Mouse (Mus musculus) hindbrain, postnatal 0 days (tissue): Measurements from ENCODE around the gene Fgf11. TPM values are rescaled to one million over a fixed set of nuclear protein-coding genes. Genes with fewer than 3 reads are reported as not detected.

Source experiments
- ATAC-seq: fragments of 200-750 bp; cut with Nextera tagmentation; 2 replicates; pipeline ENCODE4 v1.8.0; 2017; ENCODE audit warnings: mild to moderate bottlenecking, moderate TSS enrichment, moderate library complexity
- DNase-seq: peaks from one replicate; pipeline ENCODE4 v3.0.0-alpha.2; 2015; ENCODE audit warnings: low spot score
- H3K27ac ChIP-seq: fragments of 300-500 bp; sonication (generic); 2 replicates; pipeline ENCODE4 v1.5.1; 2014; ENCODE audit warnings: mild to moderate bottlenecking
- H3K27me3 ChIP-seq: fragments of 300-500 bp; sonication (generic); 2 replicates; pipeline ENCODE4 v1.6.1; 2014; ENCODE audit warnings: low read length, mixed read lengths; ENCODE audit not compliant: insufficient read depth
- H3K36me3 ChIP-seq: fragments of 300-500 bp; sonication (generic); 2 replicates; pipeline ENCODE4 v1.6.1; 2014; ENCODE audit warnings: low read length, mixed read lengths; ENCODE audit not compliant: insufficient read depth
- H3K4me1 ChIP-seq: fragments of 300-500 bp; sonication (generic); 2 replicates; pipeline ENCODE4 v1.6.1; 2014; ENCODE audit warnings: antibody characterized with exemption, low read length, mixed read lengths; ENCODE audit not compliant: insufficient read depth
- H3K4me2 ChIP-seq: fragments of 300-500 bp; sonication (generic); 2 replicates; pipeline ENCODE4 v1.6.1; 2014; ENCODE audit warnings: low read depth, mild to moderate bottlenecking, low read length, moderate library complexity, mixed read lengths
- H3K4me3 ChIP-seq: fragments of 300-500 bp; sonication (generic); 2 replicates; pipeline ENCODE4 v1.5.1; 2014; ENCODE audit warnings: low read length
- H3K9ac ChIP-seq: fragments of 300-500 bp; sonication (generic); replicated peaks from 2 replicates; pipeline ENCODE4 v1.6.1; 2014; ENCODE audit warnings: mild to moderate bottlenecking, low read length, moderate library complexity, mixed read lengths
- H3K9me3 ChIP-seq: fragments of 300-500 bp; sonication (generic); 2 replicates; pipeline ENCODE4 v1.6.1; 2016; ENCODE audit warnings: low read length, mixed read lengths
- CTCF ChIP-seq: IDR thresholded peaks from 2 replicates; pipeline ENCODE4 v1.5.1; 2016; ENCODE audit warnings: antibody characterized with exemption, control low read depth, low read depth
- WGBS: fragments of 180-500 bp; shearing (Covaris S2); extraction: QIAGEN DNeasy Blood & Tissue Kit; methylation state at CpG from one replicate; pipeline ENCODE4 v1.1.7; 2014; 5-methylcytosine and 5-hydroxymethylcytosine counted together
- polyA plus RNA-seq: library from polyadenylated mRNA; unstranded; fragments of >200 nt; fragmentation: Nextera tagmentation; extraction: Ambion mirVana; gene quantifications from 2 replicates; pipeline ENCODE4 v1.2.1, GENCODE M21; 2015
- total RNA-seq: library from RNA; depleted of rRNA; stranded (reverse); fragments of >200 nt; gene quantifications from 2 replicates; pipeline ENCODE4 v1.2.3, GENCODE M21; 2014

Fgf11 gene
- total and polyA plus RNA-seq, 2 experiments from 2014 or later = 3.8 to 19.1 TPM

DNA sequence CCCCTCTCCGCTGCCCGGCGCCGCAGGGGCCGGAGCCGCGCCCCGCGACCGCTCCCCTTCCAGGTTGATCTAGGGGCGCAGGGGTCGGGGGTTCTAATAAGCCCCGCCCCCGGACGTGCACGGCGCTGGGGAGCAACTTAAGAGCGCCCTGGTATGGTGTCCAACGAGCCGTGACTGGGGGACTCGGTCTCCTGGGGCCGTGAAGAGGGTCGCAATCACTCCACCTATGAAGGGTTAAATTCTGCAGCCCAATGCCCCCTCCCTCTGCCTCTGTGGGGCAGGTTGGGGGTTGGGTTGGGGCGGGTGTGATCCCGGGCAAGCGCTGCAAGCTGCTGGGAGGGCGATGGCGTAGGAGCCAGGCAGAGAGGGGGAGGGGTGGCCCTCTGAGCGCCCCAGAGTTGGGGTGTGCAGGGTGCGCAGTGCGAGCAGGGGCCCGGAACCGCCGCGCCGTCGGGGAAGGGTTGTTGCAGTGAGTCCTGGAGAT lies 35.5 kb downstream of the Fgf11 start:
- under 1% methylated on average over 36 of the region's 37 CpGs for WGBS
- peaks cover 11% of the 10 kb centered on the region; the same call in 1 of the 2 replicates for H3K4me1 ChIP-seq
- ATAC-seq = peak; percentile 81
- no peaks in the 10 kb centered on the region for H3K36me3 ChIP-seq
- H3K9me3 ChIP-seq = no peaks in the 10 kb centered on the region
- peak overlapping the region; percentile 96 for H3K4me3 ChIP-seq
- no peak for TF ChIP-seq CTCF
- H3K27ac ChIP-seq = peak overlapping the region; percentile 96
- no peaks in the 10 kb centered on the region for H3K27me3 ChIP-seq
- DNase-seq = peak; percentile 76
- H3K4me2 ChIP-seq = peak overlapping the region; percentile 74
- peak overlapping the region; percentile 99 for H3K9ac ChIP-seq

- TF ChIP-seq CTCF = no peak
- H3K9me3 ChIP-seq = no peaks in the 10 kb centered on the region
- H3K4me2 ChIP-seq = peak within 1 kb of the TSS; percentile 74
- peak within 1 kb of the TSS; percentile 96 for H3K4me3 ChIP-seq
- no peaks in the 10 kb centered on the region for H3K27me3 ChIP-seq
- peaks cover 11% of the 10 kb centered on the region; the same call in 1 of the 2 replicates for H3K4me1 ChIP-seq
- no peaks in the 10 kb centered on the region for H3K36me3 ChIP-seq
- peak within 1 kb of the TSS; percentile 96 for H3K27ac ChIP-seq
- DNase-seq = peak; percentile 65
- peak within 1 kb of the TSS; percentile 99 for H3K9ac ChIP-seq
- ATAC-seq = peak; percentile 76
- WGBS = 19% methylated on average over 34 of the region's 55 CpGs
Measured at GRCm38 (mm10) chr11:69765221-69766125, 36.2 kb downstream of the Fgf11 start, which contains the start of gene Zbtb4. Gene Zbtb4 (plus strand): TSS chr11:69765912.

- peak; percentile 45 for TF ChIP-seq CTCF
- no peak overlapping the region for H3K27ac ChIP-seq
- DNase-seq (peak; percentile 32), ATAC-seq (no peak)
- no peaks in the 10 kb centered on the region for H3K36me3 ChIP-seq
- no peak overlapping the region for H3K4me2 ChIP-seq
- H3K9ac ChIP-seq = no peak overlapping the region
- H3K9me3 ChIP-seq = no peaks in the 10 kb centered on the region
- no peaks in the 10 kb centered on the region for H3K27me3 ChIP-seq
- no peak overlapping the region for H3K4me3 ChIP-seq
- H3K4me1 ChIP-seq = peaks cover 22% of the 10 kb centered on the region
- WGBS = 76% methylated on average over 7 of the region's 7 CpGs
Measured at GRCm38 (mm10) chr11:69763551-69763950, 38.1 kb downstream of the Fgf11 start.

GRCm38 (mm10) chr11:69761868-69762267 lies 39.8 kb downstream of the Fgf11 start, which contains the start of gene Slc35g3:
Gene Slc35g3 (minus strand): TSS chr11:69761968.
- no peak for TF ChIP-seq CTCF
- H3K9ac ChIP-seq = no peak within 1 kb of the TSS
- no peak within 1 kb of the TSS for H3K4me2 ChIP-seq
- H3K4me3 ChIP-seq = no peak within 1 kb of the TSS
- ATAC-seq = no peak
- 69% methylated on average over 1 of the region's 1 CpGs for WGBS
- peak within 1 kb of the TSS; percentile 99 for H3K27ac ChIP-seq
- DNase-seq = no peak
- no peaks in the 10 kb centered on the region for H3K36me3 ChIP-seq
- no peaks in the 10 kb centered on the region for H3K27me3 ChIP-seq
- no peaks in the 10 kb centered on the region for H3K9me3 ChIP-seq
- peaks cover 20% of the 10 kb centered on the region for H3K4me1 ChIP-seq

DNA sequence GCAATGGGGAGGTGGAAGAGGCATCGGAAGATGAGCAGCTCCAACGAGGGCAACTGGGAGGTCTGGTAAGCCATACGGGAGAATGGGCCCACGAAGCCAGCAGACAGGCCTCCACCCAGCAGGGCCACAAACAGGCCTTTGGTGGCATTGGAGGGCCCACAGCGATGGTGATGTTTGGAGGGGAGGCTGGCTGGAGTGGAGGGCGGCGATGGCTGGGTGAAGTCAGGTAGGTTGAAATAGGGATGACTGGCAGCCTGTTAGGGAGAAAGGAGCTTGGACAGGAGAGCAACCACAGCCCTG lies 40.8 kb downstream of the Fgf11 start:
- Histone ChIP-seq H3K9ac (no peak overlapping the region), H3K4me2 (no peak overlapping the region), H3K9me3 (no peaks in the 10 kb centered on the region), H3K36me3 (no peaks in the 10 kb centered on the region), H3K27me3 (no peaks in the 10 kb centered on the region), H3K27ac (peak overlapping the region; percentile 99), H3K4me3 (no peak overlapping the region), H3K4me1 (peaks cover 25% of the 10 kb centered on the region)
- DNase-seq = no peak
- 94% methylated on average over 7 of the region's 7 CpGs for WGBS
- ATAC-seq = no peak
- TF ChIP-seq CTCF = no peak

- H3K4me3 ChIP-seq = no peak overlapping the region
- 82% methylated on average over 14 of the region's 14 CpGs for WGBS
Measured at GRCm38 (mm10) chr11:69760160-69760900, 41.3 kb downstream of the Fgf11 start.

More at GRCm38 (mm10) chr11:69760160-69760900, 41.3 kb downstream of the Fgf11 start:
- Histone ChIP-seq H3K9me3 (no peaks in the 10 kb centered on the region), H3K4me1 (peaks cover 27% of the 10 kb centered on the region), H3K9ac (peak overlapping the region; percentile 75), H3K27ac (peak overlapping the region; percentile 99), H3K27me3 (no peaks in the 10 kb centered on the region), H3K4me2 (peak overlapping the region; percentile 80), H3K36me3 (no peaks in the 10 kb centered on the region)
- TF ChIP-seq CTCF = no peak
- DNase-seq (no peak), ATAC-seq (no peak)
